Mouse (Mus musculus) megakaryocyte, embryonic 14.5 days (primary cell): ENCODE results near the gene Tpsg1. TPM values are rescaled to one million over a fixed set of nuclear protein-coding genes. Genes with fewer than 3 reads are reported as not detected.

Experiments used
- H3K27me3 ChIP-seq: replicated peaks from 2 replicates; pipeline ENCODE3; 2012; ENCODE audit warnings: inconsistent platforms
- H3K36me3 ChIP-seq: replicated peaks from 2 replicates; pipeline ENCODE3; 2012; ENCODE audit warnings: low read length, inconsistent platforms, mixed read lengths
- H3K4me1 ChIP-seq: 2 replicates; pipeline ENCODE4 v1.6.1; 2012; ENCODE audit warnings: inconsistent platforms
- H3K4me3 ChIP-seq: replicated peaks from 2 replicates; pipeline ENCODE3; 2012; ENCODE audit warnings: moderate library complexity, mild to moderate bottlenecking, inconsistent platforms
- H3K9me3 ChIP-seq: 2 replicates; pipeline ENCODE4 v1.6.1; 2012; ENCODE audit warnings: inconsistent platforms
- FLI1 ChIP-seq: IDR thresholded peaks from 2 replicates; pipeline ENCODE4 v1.6.1; 2012; ENCODE audit warnings: low read length, inconsistent platforms, mixed read lengths
- GATA1 ChIP-seq: IDR thresholded peaks from 3 replicates; pipeline ENCODE4 v1.6.1; 2012; ENCODE audit warnings: mixed read lengths, low read length, inconsistent platforms, borderline replicate concordance
- polyA plus RNA-seq: library from polyadenylated mRNA; stranded (reverse); fragments of >175 nt; gene quantifications from 2 replicates; pipeline ENCODE4 v1.2.3, GENCODE M21; 2012; ENCODE audit warnings: low replicate concordance; ENCODE audit not compliant: insufficient read depth

Tpsg1 gene
- polyA plus RNA-seq, 1 experiment, result not detected

DNA sequence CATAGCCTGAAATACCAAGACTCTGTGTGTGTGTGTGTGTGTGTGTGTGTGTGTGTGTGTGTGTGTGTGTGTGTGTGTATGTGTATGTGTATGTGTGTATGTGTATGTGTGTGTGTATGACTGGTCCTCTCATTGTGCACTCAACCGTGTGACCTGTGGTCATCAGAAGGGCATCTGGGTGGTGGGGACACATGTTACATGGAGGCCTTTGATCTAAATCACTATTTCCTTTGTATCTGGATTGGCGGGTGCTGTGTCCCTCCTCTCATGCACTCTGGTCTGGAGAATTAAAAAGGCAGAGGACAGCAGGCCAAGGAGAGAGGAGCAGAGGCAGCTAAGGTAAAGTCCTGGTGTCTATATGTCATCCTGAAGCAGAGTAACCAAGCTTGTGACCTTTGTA lies 3.1 kb upstream of the Tpsg1 start, which contains the start of gene Tpsb2:
Tpsb2 (plus strand) TSS at position 301 of the 400 bp plus-strand sequence.
- H3K36me3 ChIP-seq, result no peaks in the 10 kb centered on the region
- no peak for TF ChIP-seq FLI1
- no peak for TF ChIP-seq GATA1
- no peaks in the 10 kb centered on the region for H3K4me1 ChIP-seq
- H3K9me3 ChIP-seq, result no peaks in the 10 kb centered on the region
- H3K4me3 ChIP-seq, result no peak within 1 kb of the TSS
- peaks cover 57% of the 10 kb centered on the region for H3K27me3 ChIP-seq

GRCm38 (mm10) chr17:25372491-25372890 lies 3.4 kb downstream of the Tpsg1 start:
- no peak overlapping the region for H3K4me3 ChIP-seq
- peaks cover 78% of the 10 kb centered on the region for H3K27me3 ChIP-seq
- no peak for TF ChIP-seq FLI1
- TF ChIP-seq GATA1, result no peak
- H3K36me3 ChIP-seq, result no peaks in the 10 kb centered on the region
- H3K4me1 ChIP-seq, result no peaks in the 10 kb centered on the region
- H3K9me3 ChIP-seq, result no peaks in the 10 kb centered on the region

DNA sequence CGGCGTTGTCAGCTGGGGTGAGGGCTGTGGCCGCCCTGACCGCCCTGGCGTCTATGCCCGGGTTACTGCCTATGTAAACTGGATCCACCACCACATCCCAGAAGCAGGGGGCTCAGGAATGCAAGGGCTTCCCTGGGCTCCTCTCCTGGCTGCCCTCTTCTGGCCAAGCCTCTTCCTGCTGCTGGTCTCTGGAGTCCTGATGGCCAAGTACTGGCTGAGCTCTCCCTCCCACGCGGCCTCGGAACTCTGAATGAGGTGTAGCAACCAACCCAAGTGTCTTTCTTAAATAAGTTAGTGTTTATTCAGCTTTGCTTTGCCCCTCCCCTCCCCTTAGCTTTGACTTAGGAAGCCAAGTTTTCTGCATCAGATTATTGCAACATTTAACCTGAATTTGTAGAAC lies 4.9 kb downstream of the Tpsg1 start:
- Histone ChIP-seq H3K4me1 (peaks cover 3% of the 10 kb centered on the region; the same call in 1 of the 2 replicates), H3K36me3 (no peaks in the 10 kb centered on the region), H3K4me3 (no peak overlapping the region), H3K27me3 (peaks cover 82% of the 10 kb centered on the region), H3K9me3 (no peaks in the 10 kb centered on the region)
- TF ChIP-seq GATA1 (no peak), FLI1 (no peak)

- H3K27me3 ChIP-seq, result peaks cover 54% of the 10 kb centered on the region
- no peak overlapping the region for H3K4me3 ChIP-seq
- H3K4me1 ChIP-seq, result no peaks in the 10 kb centered on the region
- TF ChIP-seq GATA1 (no peak), FLI1 (no peak)
- no peaks in the 10 kb centered on the region for H3K36me3 ChIP-seq
- H3K9me3 ChIP-seq, result no peaks in the 10 kb centered on the region
Observed at GRCm38 (mm10) chr17:25394526-25394925, 25.5 kb downstream of the Tpsg1 start.

GRCm38 (mm10) chr17:25397804-25398519 lies 28.9 kb downstream of the Tpsg1 start:
- no peaks in the 10 kb centered on the region for H3K9me3 ChIP-seq
- no peak for TF ChIP-seq FLI1
- no peak for TF ChIP-seq GATA1
- H3K27me3 ChIP-seq, result peaks cover 74% of the 10 kb centered on the region
- H3K4me3 ChIP-seq, result peak overlapping the region; percentile 6
- H3K4me1 ChIP-seq, result no peaks in the 10 kb centered on the region
- no peaks in the 10 kb centered on the region for H3K36me3 ChIP-seq

GRCm38 (mm10) chr17:25398520-25398838 lies 29.4 kb downstream of the Tpsg1 start:
- no peak overlapping the region for H3K4me3 ChIP-seq
- no peaks in the 10 kb centered on the region for H3K36me3 ChIP-seq
- H3K9me3 ChIP-seq, result no peaks in the 10 kb centered on the region
- H3K27me3 ChIP-seq, result peaks cover 75% of the 10 kb centered on the region
- no peaks in the 10 kb centered on the region for H3K4me1 ChIP-seq
- TF ChIP-seq FLI1, result no peak
- no peak for TF ChIP-seq GATA1

DNA sequence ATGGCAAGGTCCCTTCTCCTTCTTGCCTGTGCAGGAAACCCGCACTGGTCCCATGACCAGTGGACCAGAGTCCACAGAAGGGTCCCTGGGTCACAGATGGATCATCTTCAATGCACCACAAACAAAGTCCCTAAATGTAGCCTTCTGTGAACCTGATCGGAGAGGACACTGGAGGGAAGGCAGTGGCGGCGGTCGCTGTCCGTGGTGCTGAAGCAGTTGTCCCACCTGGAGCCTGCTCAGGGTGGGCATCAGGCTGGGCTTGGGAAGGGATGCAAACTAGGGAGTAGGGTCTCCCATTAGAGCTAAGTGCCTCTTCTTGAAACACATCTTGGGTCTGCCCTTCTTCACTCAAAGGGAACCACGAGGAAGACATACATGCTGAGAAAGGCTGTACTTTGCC lies 31.4 kb downstream of the Tpsg1 start:
- Histone ChIP-seq H3K27me3 (peaks cover 83% of the 10 kb centered on the region), H3K4me3 (no peak overlapping the region), H3K36me3 (no peaks in the 10 kb centered on the region), H3K4me1 (no peaks in the 10 kb centered on the region), H3K9me3 (no peaks in the 10 kb centered on the region)
- TF ChIP-seq GATA1, result no peak

- H3K36me3 ChIP-seq, result no peaks in the 10 kb centered on the region
- no peaks in the 10 kb centered on the region for H3K9me3 ChIP-seq
- peaks cover 86% of the 10 kb centered on the region for H3K27me3 ChIP-seq
- H3K4me1 ChIP-seq, result no peaks in the 10 kb centered on the region
- TF ChIP-seq GATA1, result no peak
- no peak for TF ChIP-seq FLI1
- no peak overlapping the region for H3K4me3 ChIP-seq
Observed at GRCm38 (mm10) chr17:25401491-25401890, 32.4 kb downstream of the Tpsg1 start.

DNA sequence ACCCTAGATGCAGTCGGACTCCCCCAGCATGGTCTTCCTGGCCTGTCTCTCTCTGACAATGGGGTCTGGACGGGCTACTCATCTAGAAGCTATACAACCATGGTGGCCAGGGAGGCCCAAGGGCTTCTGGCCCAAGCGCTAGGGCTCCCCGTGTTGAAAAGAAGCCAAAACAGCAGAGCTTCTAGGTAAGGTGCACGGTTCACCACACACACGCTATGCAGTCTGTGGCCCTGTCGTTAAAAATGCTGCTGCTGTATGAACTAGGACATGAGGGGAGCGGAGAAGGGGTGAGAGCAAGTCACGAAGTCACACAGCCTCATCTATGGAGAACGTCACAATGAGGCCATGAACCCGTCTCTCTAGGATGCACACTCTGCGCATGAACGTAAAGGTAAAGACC lies 33.2 kb downstream of the Tpsg1 start:
- Histone ChIP-seq H3K36me3 (no peaks in the 10 kb centered on the region), H3K4me3 (no peak overlapping the region), H3K27me3 (peaks cover 87% of the 10 kb centered on the region), H3K9me3 (no peaks in the 10 kb centered on the region), H3K4me1 (no peaks in the 10 kb centered on the region)
- TF ChIP-seq GATA1 (no peak), FLI1 (no peak)

- TF ChIP-seq GATA1, result no peak
- TF ChIP-seq FLI1, result no peak
Observed at GRCm38 (mm10) chr17:25404190-25404589, 35.1 kb downstream of the Tpsg1 start.

More at GRCm38 (mm10) chr17:25404190-25404589, 35.1 kb downstream of the Tpsg1 start:
- Histone ChIP-seq H3K4me3 (no peak overlapping the region), H3K27me3 (peaks cover 80% of the 10 kb centered on the region), H3K9me3 (no peaks in the 10 kb centered on the region), H3K4me1 (no peaks in the 10 kb centered on the region), H3K36me3 (no peaks in the 10 kb centered on the region)
